Mouse (Mus musculus): ENCODE data around the gene Gm20388.

- no peak for TF ChIP-seq POLR2A (IDR thresholded peaks at IDR 0.05; ENCODE audit: insufficient read depth, low read length)
- TF ChIP-seq CTCF (IDR thresholded peaks at IDR 0.05; ENCODE audit: low read depth, low read length): no peak
Observed at GRCm38 (mm10) chr8:121561636-121562345, 1651.2 kb downstream of the Gm20388 start.

Measured in ES-Bruce4 (cell line).